Mouse (Mus musculus) adrenal gland, adult 8-10 months (tissue): ENCODE measurements around the gene 4930595D18Rik. TPM values are rescaled to one million over a fixed set of nuclear protein-coding genes. Genes with fewer than 3 reads are reported as not detected.

ENCODE experiments used
- DNase-seq: peaks from one replicate; pipeline ENCODE4 v3.0.0; 2022
- total RNA-seq, 4 experiments: library from RNA; stranded (reverse); gene quantifications; 2 replicates each; pipeline ENCODE4 v1.2.4; 2022

The 4930595D18Rik gene
- not detected for total RNA-seq

DNA sequence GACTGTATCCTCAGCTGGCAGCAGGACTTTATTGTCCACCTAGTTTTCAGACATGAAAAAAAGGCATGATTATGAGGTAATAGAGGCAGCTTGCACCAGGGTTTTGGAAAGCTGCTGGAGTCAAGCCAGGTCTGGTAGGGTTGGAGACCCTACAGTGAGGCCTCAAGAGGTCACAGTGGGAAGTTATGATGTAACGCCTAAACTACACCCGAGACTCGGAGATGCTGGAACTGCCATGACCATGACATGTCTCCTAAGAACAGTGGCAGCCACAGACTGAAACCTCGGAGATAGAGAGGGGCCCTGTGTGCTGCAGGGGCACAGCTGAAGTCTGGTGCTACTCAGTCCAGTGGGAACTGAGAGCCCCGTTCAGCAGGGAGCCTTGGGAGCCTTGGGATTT, at the start of gene 4930595D18Rik:
Gene 4930595D18Rik (minus strand): TSS at position 16 of the 400 bp plus-strand sequence.
- DNase-seq: no peak

DNA sequence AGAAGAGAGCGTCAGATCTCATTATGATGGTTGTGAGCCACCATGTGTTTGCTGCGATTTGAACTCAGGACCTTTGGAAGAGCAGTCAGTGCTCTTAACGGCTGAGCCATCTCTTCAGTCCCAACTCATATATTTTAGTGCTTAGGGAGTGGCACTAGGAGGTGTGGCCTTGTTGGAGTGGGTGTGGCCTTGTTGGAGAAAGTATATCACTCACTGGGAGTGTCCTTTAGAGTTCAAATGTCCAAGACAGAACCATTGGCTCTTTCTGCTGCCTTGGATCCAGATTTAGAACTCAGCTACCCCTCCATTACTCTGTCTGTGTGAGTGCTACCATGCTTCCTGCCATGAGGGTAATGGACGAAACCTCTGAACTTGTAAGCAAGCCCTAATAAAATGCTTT, 49.5 kb upstream of the 4930595D18Rik start:
- no peak for DNase-seq

DNA sequence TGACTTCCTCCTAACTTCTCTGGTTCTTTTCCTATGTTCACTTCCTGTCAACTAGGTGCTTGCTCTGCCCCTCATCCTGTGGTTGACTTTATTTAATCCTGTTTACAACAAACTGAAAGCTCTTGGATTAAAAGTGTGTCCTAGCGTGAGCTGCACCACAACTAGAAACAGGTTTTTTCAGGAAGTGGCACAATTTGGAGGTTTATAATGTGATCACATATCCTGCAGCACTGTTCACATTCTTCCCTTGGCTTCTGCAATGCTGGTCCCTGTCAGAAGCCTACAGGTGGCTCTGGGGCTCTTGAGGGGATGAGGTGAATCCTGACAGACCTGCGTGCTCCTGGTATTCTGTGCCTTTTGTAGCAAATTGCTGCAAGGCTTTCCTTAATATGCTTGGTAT, 46.5 kb upstream of the 4930595D18Rik start:
- DNase-seq: no peak

DNA sequence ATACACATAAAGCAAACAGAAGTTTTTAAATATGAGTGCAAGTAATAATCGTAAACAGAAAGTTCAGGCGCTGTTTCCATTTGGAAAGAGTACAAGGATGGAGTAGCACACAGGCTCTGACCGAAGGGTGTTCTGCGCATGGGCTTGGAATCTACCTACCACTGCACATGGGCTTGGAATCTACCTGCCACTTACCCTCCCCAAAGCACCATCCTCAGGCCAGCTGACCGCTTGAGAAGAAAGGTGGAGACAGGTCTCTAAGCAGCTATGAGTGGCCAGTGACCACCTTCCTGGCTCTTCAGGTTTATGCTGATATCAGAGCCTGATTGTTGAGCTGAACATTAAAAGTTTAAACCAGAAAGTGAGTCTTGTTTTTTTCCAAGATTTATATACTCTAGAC, 44.2 kb upstream of the 4930595D18Rik start:
- no peak for DNase-seq

DNA sequence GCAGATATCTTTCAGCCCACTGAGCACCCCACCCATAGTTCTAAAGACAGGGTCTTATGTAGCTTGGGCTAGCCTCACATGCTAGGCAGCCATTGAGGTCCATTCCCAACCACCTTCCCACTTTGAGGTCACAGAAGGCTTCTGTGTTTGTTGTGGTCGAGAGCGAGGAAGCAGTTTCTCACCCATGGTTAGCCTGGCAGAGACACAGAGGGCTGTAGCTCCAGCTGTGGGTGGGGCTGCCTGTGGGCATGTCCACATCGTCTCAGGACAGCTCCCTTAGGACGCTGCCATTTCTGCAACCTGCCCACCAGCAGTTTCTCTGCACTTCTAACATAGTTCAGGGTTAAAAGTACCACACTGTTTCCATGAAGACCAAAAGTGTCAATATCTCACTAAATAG, 43.1 kb upstream of the 4930595D18Rik start:
- DNase-seq: no peak

DNA sequence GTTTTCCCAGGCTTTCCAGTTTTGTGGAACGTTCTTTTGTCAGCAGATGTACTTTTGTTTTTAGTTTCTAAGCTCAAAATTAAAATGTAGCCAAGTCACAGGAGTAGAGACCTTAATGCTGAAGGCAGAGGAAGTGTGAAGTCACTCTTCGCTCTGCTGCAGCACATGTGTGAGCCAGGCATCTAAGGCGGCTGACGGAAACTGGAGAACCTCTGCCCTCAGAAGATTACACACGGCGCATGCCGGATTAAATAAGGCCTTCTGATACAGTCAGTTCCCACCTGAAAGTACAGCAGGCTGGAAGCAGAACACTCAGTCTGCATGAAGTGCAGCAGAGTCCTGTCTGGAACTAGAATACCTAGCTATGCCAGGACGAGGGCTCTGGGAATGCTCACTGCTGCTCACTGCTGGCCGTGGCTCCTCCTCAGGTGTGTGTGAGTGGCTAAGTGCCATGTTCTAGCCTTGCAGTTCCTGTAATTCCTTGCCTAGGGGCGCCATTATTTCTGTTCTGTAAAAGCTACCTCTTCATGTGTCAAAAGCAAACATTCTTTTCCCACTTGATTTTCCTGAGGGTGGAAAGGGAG, 41.0 kb upstream of the 4930595D18Rik start:
- no peak for DNase-seq

DNA sequence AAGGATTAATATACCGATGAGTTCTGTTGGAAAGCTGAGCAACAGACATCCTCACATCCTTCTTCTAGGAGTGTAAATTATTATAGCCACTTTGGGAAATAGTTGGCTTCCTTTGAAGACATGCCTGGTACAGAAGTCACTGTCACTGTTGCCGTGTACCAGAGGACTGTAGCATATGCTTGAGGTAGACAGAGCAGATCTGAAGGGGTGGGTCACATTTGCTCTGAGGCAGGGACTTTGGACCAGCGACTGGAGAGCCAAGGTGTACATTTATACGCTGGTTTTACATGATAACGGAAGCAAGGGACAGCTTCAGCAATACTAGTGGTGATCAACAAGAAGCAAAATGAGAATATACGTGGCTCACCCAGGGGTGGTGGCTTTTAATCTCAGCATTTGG, 34.6 kb upstream of the 4930595D18Rik start:
- DNase-seq: no peak

DNA sequence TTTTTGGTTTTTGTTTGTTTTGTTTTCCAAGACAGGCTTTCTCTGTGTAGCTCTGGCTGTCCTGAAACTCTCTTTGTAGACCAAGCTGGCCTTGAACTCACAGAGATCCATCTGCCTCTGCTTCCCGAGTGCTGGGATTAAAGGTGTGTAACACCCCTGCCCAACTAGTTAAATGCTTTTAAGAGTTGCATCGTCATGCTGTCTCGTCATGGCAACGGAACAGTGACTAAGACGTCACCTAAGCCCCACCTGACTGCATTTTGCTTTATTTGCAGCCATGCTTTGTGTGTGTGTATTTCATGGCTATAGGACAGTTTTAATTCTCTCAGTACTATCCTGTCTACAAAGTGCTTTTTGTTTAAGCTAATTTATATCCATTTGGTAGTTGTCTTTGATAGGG, 27.4 kb upstream of the 4930595D18Rik start:
- no peak for DNase-seq

DNA sequence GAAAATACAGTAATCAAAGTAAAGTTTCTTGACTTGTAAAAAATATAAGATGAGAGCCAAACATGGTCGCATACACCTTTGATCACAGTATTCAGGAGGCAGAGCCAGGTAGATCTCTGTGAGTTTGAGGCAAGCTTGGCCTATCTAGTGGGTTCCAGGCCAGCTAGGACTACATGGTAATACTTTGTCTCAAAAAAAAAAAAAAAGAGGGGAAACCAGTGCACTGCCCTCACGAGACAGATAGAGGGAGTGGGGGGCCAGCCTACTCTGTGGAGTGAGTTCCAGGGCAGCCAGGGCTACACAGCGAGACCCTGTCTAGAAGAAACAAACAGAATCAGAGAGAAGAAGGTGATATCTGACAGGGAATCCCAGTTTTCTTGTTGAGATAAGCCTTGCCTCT, 23.4 kb upstream of the 4930595D18Rik start:
- no peak for DNase-seq

DNA sequence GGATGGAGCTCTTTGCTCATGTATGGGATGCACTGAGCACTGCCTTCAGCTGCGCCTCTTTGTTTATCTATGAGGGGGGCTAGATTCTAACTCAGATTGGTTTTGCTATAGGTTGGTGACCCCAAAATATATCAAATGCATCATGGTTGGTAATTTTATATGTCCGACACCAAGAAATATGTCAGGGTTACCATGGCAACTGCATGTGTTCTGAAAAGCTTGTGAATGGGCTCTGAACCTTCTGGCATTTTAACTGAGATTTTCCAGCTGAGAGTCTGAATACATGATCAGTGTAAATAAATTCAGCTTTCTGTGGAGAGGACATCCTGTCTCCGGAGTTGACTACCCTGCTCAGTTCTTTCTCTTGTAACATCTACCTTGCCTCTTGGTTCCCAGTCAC, 19.7 kb upstream of the 4930595D18Rik start:
- no peak for DNase-seq

DNA sequence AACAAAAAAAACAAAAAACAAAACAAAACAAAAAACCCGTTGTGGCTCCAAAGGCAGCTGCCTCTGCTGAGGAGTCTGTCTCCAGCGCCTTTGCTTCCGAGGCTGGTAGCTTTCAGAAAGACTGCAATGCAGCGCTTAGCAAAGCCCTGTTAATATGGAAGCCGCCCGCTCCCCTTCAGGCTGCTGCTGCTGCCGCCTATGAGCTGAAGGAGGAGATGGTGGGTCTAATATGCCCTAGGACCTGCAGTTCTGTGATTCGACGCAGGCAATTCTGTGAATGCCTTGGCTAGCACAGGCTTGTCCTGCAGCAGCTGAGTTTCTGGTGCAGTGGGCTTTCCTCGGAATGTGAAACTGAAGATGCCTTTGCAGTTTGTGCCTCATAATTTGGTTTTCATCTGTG, 18.8 kb upstream of the 4930595D18Rik start:
- DNase-seq: no peak

DNA sequence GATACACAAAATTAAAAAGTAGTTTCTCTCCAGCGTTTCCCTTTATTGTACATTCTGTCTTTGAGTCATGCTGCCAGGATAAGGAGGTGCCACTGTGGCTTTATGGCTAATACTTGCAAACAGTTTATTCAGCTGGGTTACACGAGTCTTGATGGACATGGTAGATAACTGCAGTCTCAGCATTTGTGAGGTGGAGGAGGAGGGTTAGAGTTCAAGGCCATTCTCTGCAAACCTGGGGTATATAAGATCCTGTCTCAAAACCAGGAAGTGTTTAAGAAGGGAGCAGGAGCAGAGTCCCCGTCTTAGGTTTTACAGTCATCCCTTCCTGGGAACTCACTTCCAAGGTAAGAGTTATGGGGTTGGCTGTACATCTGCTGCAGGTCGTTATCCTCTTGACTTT, 12.3 kb upstream of the 4930595D18Rik start:
- DNase-seq: no peak

DNA sequence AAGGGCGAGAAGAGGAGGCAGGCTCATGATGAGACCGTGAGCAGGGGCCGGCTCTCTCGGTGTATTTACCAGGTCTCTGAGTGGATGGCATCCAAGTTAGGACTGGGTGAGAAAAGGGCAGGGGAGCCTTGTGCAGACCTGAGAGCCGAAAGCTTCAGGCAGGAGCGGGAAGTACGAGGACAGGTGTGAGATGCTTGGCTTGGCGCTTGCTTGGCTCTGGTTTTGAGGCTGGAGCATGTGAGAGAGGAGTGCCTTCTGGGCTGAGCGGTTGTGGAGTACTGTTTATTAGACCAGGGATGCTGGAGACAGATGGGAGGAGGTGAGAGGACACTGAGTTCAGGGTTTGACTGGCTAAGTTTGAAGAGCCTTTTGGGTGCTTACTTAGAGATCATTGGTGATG, 9.0 kb upstream of the 4930595D18Rik start:
- DNase-seq: no peak

DNA sequence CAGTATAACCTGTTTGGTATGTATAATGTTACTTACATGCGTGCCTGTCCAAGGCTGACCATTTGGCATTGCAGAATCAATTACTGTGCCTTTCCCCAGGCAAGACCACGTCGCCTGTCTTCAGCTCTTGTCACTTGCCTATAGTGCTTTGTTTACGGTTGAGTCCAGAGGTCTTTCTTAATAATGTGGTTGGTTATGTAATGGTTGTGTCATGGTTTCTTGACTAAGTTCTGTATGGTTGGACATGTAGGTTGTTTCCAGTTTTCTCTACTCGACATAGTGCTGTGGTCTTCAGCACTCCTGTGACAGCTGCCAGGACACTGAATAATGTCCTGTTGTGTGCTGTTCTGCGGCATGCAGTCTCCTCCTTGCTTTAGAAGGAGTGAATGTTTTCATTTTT, 8.5 kb upstream of the 4930595D18Rik start:
- no peak for DNase-seq

DNA sequence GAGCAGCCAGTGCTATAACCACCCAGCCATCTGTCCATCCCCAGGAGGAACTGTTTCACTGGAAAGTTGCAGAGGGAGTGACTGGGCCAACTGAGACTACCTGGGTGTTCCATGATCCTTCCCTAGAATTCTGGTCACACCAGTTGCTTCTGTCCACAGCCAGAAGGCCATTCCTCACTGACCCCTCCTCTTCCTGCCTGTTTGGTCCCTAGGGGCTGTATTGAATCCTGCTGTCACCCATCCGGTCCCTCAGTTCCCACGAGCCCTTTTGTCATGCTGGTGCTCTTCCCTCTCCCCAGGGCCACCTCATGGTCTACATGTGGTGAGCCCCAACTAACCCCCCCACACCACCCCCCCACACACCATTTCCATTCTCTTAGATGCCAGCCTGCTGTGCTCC, 6.6 kb upstream of the 4930595D18Rik start:
- no peak for DNase-seq

DNA sequence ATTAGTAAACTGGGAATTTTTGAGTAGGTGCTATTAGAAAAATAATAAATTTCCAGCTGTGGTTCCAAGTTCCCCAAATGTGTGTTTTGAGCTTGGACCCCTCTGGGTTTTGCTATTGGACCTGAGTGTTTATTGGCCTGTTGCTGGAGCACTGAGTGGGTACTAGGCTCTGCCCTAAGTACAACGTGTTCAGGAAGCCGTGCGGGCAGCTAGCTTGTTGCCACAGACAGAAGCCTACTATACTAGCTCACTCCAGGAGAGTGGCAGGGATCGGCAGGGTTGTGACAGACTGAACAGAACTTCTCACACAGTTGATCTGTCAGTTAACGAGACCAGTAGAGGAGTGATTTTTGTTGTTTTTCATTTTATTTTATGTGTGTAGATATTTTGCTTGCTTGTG, 6.1 kb upstream of the 4930595D18Rik start:
- no peak for DNase-seq

DNA sequence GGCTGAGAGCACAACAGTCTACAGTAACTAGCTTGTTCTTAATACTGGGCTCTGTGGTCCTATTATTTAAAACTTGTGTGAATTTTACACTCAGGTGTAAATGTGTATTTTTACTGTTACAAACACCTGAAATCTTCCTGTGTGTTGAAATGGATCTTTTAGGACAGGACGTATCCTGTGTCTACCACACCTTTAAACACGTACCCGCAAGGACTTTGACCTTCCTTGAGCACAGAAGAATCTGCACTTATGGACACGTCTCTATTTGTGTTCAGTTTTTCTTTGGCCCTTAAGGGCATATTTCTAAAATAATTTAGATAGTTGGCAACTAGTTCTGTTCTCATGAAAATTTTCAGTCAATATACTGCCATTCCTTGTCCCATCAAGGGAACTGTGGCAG, 4.0 kb upstream of the 4930595D18Rik start:
- no peak for DNase-seq

DNA sequence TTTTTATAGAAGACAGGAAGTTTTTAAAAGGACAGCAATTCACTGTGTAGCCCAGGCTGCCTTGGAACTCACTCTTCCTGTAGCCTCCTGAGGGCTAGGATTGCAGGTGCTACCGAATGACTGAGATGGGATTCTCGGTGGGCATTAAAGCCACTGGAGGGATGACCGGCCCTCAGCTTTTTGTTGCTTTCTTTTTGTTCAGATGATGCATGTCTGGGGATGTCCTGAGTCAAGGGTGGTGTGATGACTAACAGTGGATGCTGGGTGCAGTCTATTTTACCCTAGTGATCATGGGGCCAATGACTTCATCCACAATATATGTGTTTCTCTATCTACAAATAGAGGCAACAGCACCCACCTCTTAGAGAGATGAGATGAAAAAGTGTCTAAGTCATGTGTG, 2.7 kb upstream of the 4930595D18Rik start:
- no peak for DNase-seq

DNA sequence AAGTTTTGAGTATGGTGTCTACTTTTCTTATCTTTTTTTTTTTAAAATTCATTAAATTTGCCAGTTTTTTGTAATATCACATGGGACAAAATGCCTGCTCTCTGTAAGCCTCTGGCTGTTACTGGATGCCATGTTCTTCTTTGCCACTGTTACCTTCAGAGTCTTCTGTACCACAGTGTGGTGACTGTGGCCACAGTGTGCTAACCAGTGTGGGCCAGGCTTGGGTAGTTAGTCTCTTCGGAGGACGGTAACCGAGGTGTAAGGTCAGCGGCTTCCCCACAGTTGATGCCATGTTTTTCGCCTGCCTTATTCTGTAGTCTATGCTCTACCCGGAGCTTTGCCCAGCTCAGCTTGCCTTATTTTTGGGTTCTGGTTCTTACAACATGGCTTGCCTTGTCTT, 1.9 kb downstream of the 4930595D18Rik start:
- DNase-seq: no peak

DNA sequence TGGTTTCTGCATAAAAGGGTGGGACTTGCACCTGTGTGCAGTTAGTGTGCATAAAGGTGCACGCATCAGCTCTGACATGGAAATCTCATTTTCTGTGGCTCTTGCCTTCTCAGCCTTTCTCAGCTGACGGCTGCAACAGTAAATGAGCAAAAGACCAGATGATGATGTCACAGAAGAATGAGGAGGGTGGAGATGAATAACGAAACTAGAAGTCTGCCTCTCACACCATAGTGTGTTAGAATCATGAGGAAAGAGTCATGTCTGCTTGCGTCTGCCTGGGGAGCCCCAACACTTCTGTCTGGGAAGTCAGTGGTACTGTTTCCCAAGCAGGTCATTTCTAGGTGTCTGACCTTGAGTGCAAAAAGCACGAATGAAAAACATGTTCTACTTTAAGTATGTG, 2.4 kb downstream of the 4930595D18Rik start:
- no peak for DNase-seq

DNA sequence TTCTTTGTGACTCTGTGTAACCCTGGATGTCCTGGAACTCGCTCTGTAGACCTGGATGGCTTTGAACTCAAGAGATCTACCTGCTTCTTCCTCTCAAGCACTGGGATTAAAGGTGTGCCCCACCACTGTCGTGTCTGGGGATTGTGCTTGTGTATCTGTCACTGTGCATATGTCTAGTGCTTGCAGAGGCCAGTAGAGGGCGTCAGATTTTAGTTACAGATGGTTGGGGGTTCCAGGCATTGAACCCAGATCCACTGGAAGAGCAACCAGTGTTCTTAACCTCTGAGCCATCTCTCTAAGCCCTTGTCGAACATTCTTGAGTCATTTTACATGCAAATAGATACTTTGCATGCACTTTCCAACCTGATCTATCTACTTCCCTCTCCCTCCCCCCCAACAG, 5.5 kb downstream of the 4930595D18Rik start:
- no peak for DNase-seq

DNA sequence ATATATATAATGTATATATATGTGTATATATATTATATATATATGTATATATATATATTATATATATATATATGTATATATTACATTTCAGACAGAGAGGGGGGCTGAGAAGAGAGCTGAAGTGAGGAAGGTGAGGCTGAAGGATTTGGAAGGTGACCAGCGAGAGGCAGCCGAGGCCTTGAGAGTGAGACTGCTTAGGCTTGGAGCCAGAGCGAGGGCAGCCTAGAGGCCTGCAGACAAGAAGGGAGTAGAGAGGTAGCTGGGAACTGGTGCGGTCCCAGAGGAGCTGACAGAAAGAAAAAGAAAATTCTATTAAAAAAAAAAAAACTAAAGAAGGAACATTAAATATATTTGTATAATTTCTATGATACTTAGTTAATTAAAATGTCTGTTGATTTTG, 15.4 kb downstream of the 4930595D18Rik start:
- no peak for DNase-seq

DNA sequence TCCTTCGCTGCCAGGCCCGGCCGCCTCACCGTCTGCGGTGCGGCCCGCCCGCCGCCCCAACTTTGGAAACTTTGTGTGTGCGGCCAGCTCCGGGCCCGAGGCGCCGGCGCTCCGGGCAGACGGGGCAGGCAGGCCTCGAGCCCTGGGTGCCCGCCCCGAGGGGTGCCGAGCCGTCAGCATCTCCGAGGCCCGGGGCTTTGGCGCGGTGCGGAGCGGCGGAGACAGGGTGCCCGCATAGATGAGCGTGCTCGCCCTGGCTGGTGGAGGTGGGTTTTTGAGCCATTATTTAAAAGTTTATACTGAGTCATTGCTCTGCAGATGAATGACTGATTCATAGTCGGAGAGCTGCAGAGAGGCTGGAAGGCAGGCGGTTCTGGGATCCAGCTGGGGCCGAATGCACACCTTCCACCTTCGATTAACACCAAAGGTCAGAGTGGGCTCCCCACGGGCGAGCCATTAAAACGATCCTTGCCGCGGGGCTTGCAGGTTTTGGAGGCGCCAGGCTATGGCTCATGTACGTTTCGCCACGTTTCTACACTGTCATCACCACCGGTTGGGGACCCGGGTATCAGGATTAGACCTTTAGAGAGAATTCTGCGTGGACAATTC, 17.5 kb downstream of the 4930595D18Rik start:
- DNase-seq: no peak

DNA sequence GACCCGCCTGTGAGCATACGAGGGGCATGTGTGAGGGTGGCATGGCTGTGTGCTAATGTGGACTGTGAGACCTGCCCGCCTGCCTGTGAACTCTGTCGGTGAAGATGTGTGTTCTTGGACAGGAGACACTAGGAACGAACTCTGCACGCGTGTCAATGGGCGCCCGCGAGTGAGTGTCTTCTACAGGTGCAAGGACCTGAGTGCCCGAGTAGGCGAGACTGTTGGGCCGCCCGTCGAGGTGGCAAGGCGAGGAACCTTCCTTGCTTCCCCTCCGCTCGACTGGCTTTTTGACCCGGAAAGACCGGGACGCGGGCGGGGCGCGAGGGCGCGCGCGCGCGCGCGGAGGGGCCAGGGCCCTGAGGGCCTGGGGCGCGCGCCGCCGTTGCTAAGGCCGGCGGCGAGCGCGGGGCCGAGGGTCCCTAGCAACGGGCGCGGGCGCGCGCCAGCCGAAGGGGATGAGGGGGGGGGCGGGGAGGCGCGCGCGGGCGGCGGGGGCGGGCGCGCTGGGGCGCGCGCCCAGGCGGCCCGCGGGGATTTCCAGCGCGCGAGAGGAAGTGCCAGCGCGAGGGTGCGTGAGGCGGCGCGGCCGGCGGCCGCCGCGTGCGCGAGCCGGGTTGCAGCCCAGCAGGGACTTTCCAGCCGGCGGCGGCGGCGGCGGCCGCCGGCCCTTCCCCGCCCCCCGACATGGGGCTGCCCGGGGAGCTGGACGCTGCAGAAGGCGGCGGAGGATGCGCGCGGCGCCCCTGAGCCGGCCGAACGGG, 18.3 kb downstream of the 4930595D18Rik start, which contains the start of gene Traf3:
Gene Traf3 (plus strand): TSS at position 540 of the 761 bp plus-strand sequence.
- DNase-seq: peak; percentile 54
